Mouse (Mus musculus) hematopoietic stem cell, adult 5-6 weeks (primary cell): ENCODE results near the gene Trem3. TPM values are rescaled to one million over a fixed set of nuclear protein-coding genes. Genes with fewer than 3 reads are reported as not detected.
A peak's percentile ranks its signal among the peaks of the same experiment; 100 is the strongest.

Experiments
- ATAC-seq, 2 experiments: fragments of 125-278 bp in 1 of 2; replicated peaks in 1 of 2; 2 replicates each; pipeline ENCODE4 v1.8.0; 2016 to 2017; ENCODE audit warnings: inconsistent platforms in 2 of 2, mild to moderate bottlenecking in 2 of 2, moderate number of reproducible peaks in 2 of 2, low read depth in 1 of 2, moderate TSS enrichment in 1 of 2; ENCODE audit not compliant: low FRiP score in 2 of 2, poor library complexity in 2 of 2, severe bottlenecking in 2 of 2, insufficient read depth in 1 of 2, low TSS enrichment in 1 of 2
- total RNA-seq: library from RNA; stranded (forward); fragments of 172-1452, 232-1000 nt; gene quantifications from 2 replicates; pipeline ENCODE4 v1.2.3, GENCODE M21; 2017

Gene Trem3
- total RNA-seq, 1 experiment from 2014 or later = 7.2 TPM

GRCm38 (mm10) chr17:48266138-48266537 is 18.6 kb downstream of the Trem3 start:
- no peak for ATAC-seq

GRCm38 (mm10) chr17:48266610-48267304 is 19.2 kb downstream of the Trem3 start:
- ATAC-seq = no peak

GRCm38 (mm10) chr17:48267591-48267990 is 20.0 kb downstream of the Trem3 start:
- no peak for ATAC-seq

- ATAC-seq = no peak
Measured at GRCm38 (mm10) chr17:48268276-48268675, 20.7 kb downstream of the Trem3 start.

- no peak for ATAC-seq
Measured at GRCm38 (mm10) chr17:48269833-48270232, 22.3 kb downstream of the Trem3 start.

- ATAC-seq = peak in 1 of 2 experiments; percentile 52; a peak in 1 of 4 replicates
Measured at GRCm38 (mm10) chr17:48272158-48272557, 24.6 kb downstream of the Trem3 start.

GRCm38 (mm10) chr17:48272598-48272997 is 25.0 kb downstream of the Trem3 start:
- 0 out of 4 replicates have a peak, but pooled peaks of 1 of the 2 experiments have one; percentile 3 for ATAC-seq

- ATAC-seq = no peak
Measured at GRCm38 (mm10) chr17:48274098-48274497, 26.5 kb downstream of the Trem3 start.

- peak; percentile 51 to 76; a peak in 2 of 4 replicates for ATAC-seq
Measured at GRCm38 (mm10) chr17:48274885-48275284, 27.3 kb downstream of the Trem3 start.

- ATAC-seq = no peak
Measured at GRCm38 (mm10) chr17:48275736-48276135, 28.2 kb downstream of the Trem3 start.

- no peak for ATAC-seq
Measured at GRCm38 (mm10) chr17:48278381-48278780, 30.8 kb downstream of the Trem3 start.

- no peak for ATAC-seq
Measured at GRCm38 (mm10) chr17:48279002-48279401, 31.4 kb downstream of the Trem3 start.

GRCm38 (mm10) chr17:48280943-48281738 is 33.6 kb downstream of the Trem3 start:
- 0 out of 4 replicates have a peak, but pooled peaks of 1 of the 2 experiments have one; percentile 12 for ATAC-seq

GRCm38 (mm10) chr17:48281739-48282085 is 34.1 kb downstream of the Trem3 start:
- peak in 1 of 2 experiments; percentile 46; a peak in 1 of 4 replicates for ATAC-seq

- ATAC-seq = peak in 1 of 2 experiments; percentile 69; a peak in 1 of 4 replicates
Measured at GRCm38 (mm10) chr17:48286765-48287164, 39.2 kb downstream of the Trem3 start.

- no peak for ATAC-seq
Measured at GRCm38 (mm10) chr17:48287276-48287675, 39.7 kb downstream of the Trem3 start.

GRCm38 (mm10) chr17:48293500-48294194 is 46.1 kb downstream of the Trem3 start:
- peak in 1 of 2 experiments; percentile 25; a peak in 1 of 4 replicates for ATAC-seq

- ATAC-seq = peak; percentile 29 to 49; a peak in 2 of 4 replicates
Measured at GRCm38 (mm10) chr17:48299203-48299602, 51.6 kb downstream of the Trem3 start, which contains the start of gene Treml2. Gene Treml2 (plus strand): TSS chr17:48299498.
